Mouse (Mus musculus) gastrocnemius, adult 18-20 months (tissue): Measurements from ENCODE around the gene Gm3500. TPM values are rescaled to one million over a fixed set of nuclear protein-coding genes. Genes with fewer than 3 reads are reported as not detected.
"Not testable (repeated sequence)": the region's sequence is repeated elsewhere in the genome, so short reads cannot be mapped to it uniquely, and the experiment has no call there.

Experiments
- DNase-seq: peaks from one replicate; pipeline ENCODE4 v3.0.0; 2021; ENCODE audit warnings: low spot score
- long read RNA-seq, 2 experiments: library from polyadenylated mRNA; stranded (forward); transcript quantifications; one replicate each; pipeline ENCODE4 v2.0.0; 2021
- total RNA-seq, 2 experiments: library from RNA; stranded (reverse); gene quantifications; 2 replicates each; pipeline ENCODE4 v1.2.3; 2021

The Gm3500 gene
- not detected for total RNA-seq
- long read RNA-seq, experiment 1 = 0 reads
- long read RNA-seq, experiment 2 = 0 reads

DNA sequence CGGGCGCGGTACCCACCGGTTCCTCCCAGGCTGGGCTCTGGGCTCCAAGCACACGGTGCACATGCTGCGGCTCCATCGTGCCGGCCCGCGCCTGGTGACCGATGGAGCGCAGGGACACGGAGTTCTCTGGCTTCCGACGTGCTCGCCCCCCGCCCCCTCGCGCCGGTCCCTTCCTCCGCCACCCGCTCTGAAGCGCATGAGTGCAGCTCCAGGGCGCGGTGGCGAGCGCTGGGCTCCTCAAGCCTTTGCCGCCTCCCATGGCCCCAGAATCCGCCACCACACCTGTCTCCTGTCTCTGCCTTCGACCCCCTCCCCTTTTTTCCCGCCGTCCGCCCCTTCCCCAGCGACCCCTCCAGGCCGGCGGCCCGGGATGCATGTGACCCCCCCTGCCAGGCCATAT, at the start of gene Gm3500:
TSS of gene Gm3500 (minus strand) at position 101 of the 400 bp plus-strand sequence.
- DNase-seq = not testable (repeated sequence)

DNA sequence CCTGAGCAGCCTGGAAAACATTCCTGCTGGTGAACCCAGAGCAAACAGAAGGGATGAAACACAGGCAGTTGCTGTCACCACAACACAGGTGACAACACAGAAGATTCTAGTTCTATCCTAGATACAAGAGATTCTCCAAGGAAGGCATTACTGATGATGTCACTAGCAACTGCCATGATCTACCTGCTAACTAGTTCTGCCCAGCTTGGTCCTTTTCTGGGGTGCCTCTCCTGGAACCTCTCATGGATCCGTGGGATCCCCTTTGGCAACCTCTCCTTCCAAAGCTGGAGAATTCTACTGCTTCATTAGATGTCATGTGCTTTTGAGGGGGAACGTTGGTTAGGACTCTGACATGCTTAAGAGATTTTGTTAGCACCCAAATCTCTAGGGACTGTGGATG, 54.0 kb downstream of the Gm3500 start, which contains the start of gene Gm3542:
TSS of gene Gm3542 (minus strand) at position 101 of the 400 bp plus-strand sequence.
- DNase-seq = not testable (repeated sequence)

Other genes with a start within 250 kb of the Gm3500 start
- gene Gm3317, start 224.5 kb downstream of the Gm3500 start, total RNA-seq = not detected
- not detected for gene Gm8271, start 203.3 kb downstream of the Gm3500 start, total RNA-seq
- gene Gm3526, start 128.5 kb downstream of the Gm3500 start, total RNA-seq = not detected
- gene Gm3542, start 54.1 kb downstream of the Gm3500 start, total RNA-seq = not detected
- under 1 TPM in 1 of 2 experiments, not detected in 1; 0.26 TPM for gene Gm3194, start 66.4 kb upstream of the Gm3500 start, total RNA-seq
- gene Gm8246, start 88.8 kb upstream of the Gm3500 start, total RNA-seq = not detected
- gene Gm3187, start 95.2 kb upstream of the Gm3500 start, total RNA-seq = not detected
- gene Gm3488, start 112.6 kb upstream of the Gm3500 start, total RNA-seq = not detected
- gene Gm3532, start 149.4 kb upstream of the Gm3500 start, total RNA-seq = not detected
- gene Gm8265, start 244.0 kb upstream of the Gm3500 start, total RNA-seq = not detected